Mouse (Mus musculus) left cerebral cortex, postnatal 10 days (tissue): ENCODE results near the gene Golph3l. TPM values are rescaled to one million over a fixed set of nuclear protein-coding genes. Genes with fewer than 3 reads are reported as not detected.
"Not testable (repeated sequence)": the region's sequence is repeated elsewhere in the genome, so short reads cannot be mapped to it uniquely, and the experiment has no call there.

Experiments
- DNase-seq, 2 experiments: peaks; one replicate each; pipeline ENCODE4 v3.0.0; 2021 to 2022; ENCODE audit warnings: low spot score in 2 of 2, mixed read lengths in 1 of 2; ENCODE audit errors: extremely low spot score in 1 of 2
- intact Hi-C: fragments of 180-260 bp; cut with DNase I; formaldehyde crosslinking; loops from one replicate; pipeline ENCODE4 v1.15.1; 2025
- total RNA-seq, 2 experiments: library from RNA; stranded (reverse); gene quantifications; 2 replicates each; pipeline ENCODE4 v1.2.3; 2021

Golph3l gene
- total RNA-seq, 2 experiments from 2014 or later: 16.3 to 19.5 TPM

DNA sequence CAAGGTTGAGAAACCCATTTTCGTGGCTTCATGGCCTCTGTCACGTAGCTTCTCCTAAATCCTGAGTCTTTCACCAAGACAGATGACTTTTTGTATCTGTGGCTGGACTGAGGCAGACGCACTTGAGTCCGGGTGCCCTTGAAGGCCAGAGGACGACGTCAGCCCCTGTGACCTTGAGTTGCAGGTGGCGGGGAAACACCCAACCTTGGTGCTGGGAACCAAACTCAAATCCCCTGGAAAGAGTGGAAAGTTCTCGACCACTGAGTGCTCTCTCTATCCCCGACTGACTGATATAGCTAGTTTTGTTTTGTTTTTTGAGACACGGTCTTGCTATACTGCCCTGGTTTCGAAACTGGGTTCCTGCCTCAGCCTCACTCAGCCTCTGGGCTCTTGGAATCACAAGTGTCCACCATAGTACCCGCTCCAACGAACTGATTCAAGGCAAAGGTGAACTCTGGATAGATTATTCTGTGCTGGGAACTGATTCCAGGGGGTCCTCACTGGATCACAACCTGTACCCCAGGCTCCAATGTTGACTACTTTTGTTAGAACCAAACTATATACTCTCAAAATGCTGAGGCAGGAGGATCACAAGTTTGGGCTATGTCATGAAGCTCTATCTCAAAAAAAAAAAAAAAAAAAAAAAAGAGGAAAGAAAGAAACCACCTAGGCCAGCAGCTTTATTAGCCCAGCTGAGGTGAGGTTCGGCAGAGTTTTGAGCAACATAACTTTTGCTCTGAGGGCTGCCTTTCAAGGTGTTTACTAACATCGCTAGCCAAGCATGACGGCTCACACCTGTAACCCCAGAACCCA lies 62.9 kb downstream of the Golph3l start:
- intact Hi-C loops: no loop called here
- no peak for DNase-seq

DNA sequence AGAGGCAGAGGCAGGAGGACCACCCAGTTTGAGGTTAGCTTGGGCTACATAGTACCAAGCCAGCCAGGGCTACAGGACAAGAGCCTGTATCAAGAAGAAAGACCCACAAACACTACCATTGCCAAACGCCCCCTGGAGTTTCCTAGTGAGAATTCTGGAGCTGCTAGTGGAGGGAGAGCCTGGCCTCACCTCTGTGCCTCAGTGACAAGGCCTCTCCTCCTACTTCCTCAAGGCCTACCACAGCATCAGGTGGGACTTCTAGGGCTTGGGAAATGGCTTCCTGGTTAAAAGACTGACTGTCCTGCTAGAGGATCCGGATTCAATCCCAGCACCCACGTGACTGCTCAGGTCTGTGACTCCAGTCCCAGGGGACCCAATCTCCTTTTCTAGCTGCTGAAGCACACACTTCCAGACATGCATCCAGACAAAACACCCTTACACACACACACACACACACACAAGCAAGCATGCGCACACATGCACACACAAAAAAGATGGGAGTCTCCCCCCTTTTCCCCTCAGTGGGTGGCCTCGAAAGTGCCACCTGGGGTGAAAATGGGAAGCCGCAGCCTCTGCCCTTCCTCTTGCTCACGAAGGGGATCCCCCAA lies 63.6 kb downstream of the Golph3l start:
- intact Hi-C loops: no loop called here
- DNase-seq: no peak

DNA sequence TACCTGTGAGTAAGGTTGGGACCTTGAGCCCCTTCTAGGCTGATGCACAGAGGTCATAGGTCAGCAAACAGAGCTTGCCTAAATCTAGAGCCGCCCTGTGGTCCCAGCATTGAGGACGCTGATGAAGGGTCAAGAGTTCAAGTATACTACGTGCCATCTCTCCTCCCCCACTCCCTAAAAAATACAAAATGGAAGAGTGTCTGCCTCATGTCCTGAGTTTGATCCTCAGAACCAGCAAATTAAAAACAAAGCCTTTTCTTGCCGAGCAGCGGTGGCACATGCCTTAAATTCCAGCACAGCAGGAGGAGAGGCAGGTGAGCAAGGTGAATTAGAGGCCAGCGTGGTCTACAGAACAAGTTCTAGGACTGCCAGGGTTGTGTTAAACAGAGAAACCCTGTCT lies 64.1 kb downstream of the Golph3l start:
- intact Hi-C loops: no loop called here
- DNase-seq: no peak

DNA sequence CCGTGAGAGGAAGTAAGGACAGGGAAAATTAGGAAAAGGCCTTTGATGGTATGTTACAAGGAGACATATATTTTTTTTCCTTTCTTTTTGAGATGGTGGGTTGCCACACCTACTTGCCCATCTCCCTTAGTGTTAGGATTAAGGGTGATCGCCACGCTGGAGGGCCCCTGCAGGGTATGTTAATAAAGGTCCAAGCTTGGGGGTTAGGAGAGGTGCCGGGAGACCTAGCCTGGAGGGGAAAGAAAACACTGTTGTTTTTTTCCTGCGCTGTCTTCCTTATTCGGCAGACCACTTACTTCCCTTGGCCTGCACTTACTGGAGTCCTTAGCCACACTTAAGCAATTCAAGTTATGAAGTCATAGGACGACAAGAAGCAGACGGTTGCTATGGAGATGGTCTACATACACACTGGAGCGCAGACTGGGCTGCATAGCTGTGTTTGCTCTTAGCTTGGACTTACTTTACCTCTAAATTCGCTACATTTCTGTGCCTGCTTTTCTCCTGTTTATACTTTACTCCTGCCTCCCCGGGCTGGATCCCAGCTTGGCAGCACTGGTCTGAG lies 64.8 kb downstream of the Golph3l start:
- intact Hi-C loops: no loop called here
- DNase-seq: peak in 1 of 2 experiments; percentile 29

DNA sequence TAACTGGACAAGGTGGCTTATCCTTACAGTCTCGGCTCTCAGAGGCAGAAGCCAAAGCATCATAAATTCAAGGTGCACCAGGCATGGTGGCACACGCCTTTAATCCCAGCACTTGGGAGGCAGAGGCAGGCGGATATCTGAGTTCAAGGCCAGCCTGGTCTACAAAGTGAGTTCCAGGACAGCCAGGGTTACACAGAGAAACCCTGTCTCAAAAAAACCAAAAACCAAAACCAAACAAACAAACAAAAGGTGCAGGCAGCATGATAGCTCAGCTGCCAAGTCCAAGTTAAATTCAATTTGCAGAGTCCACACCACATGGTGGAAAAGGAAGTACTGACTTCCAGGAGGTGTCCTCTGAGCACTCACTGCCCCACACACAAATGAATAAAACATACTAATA lies 65.6 kb downstream of the Golph3l start:
- intact Hi-C loops, DNase-seq: not testable (repeated sequence)

DNA sequence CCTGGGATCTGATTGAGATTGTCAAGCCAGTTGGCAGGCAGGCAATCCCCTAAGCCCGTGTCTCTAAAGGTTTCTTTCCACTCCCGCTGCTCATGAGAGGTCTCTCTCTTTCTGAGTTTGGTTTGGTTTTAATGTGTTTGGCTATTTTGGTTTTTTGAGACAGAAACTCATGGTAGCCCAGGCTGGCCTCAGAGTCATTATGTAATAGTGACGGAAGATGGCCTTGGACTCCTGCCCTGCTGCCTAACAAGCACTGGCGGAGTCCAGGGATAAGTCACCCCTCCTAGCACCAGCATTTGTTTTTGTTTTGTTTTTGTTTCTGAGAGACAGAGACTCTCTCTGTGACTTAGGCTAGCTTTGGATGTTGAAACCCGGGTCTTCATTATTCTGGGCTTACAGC lies 66.7 kb downstream of the Golph3l start:
- no peak for DNase-seq
- intact Hi-C loops: no loop called here

DNA sequence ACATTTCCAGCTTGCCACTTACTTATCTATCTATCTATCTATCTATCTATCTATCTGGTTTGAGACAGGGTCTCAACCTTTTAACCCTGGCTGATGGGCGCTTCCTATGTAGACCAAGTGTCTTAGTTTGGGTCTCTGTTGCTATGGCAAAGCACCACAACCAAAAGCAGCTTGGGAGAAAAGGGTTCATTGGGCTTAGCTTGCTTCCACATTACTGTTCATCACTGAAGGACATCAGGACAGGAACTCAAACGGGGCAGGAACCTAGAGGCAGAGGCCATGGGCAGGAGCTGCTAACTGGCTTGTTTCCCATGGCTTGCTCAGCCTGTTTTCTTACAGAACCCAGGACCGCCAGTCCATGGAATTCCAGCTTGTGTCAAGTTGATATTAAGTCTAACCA lies 68.4 kb downstream of the Golph3l start:
- no peak for DNase-seq
- intact Hi-C loops: no loop called here

DNA sequence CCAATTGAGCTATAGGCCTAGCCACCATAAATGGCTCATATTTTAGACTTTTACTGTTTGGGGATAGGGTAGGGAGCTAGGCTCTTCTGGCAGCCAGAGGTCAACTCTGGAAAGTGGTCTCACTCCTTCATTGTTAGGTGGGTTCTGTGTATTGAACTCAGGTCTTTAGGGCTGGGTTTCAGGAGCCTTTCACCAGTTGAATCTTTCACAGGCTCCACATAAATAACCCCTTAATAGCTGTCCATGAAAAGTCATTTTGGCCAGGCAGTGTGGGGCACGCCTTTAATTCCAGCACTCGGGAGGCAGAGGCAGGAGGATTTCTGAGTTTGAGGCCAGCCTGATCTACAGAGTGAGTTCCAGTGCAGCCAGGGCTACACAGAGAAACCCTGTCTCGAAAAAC lies 69.0 kb downstream of the Golph3l start:
- intact Hi-C loops: no loop called here
- DNase-seq: no peak

DNA sequence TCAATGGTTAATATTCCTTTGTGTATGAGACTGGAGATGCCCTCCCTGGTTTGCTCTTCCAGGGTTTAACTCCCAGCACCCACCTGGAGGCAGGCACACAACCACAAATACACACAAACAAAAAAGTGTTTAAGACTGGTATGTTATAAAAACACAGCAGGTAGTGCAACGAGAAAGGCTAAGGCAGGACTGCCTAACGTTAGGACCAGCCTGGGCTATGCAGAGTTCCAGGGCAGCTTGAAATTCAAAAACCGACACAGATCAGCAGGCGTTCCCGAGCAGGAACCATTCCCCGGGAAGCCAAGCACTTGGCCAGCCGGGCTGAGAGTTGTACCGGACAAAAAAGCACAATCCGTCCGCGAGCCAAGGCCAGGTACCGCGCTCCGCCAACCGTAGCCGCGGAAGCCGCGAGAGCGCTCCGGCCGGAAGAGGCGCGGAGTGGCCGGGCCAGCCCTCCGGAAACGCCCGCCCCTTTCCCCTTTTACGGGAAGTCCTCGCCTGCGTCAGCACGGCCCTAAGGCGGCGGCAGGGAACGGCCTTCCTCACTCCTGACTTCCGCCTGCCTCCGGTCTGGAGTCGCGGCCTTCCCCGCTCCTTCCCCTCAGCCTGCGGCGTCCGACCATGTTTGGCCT lies 69.6 kb downstream of the Golph3l start, which contains the start of gene Mcl1:
Gene Mcl1 (plus strand): TSS at position 553 of the 632 bp plus-strand sequence.
- intact Hi-C loops: no loop called here

DNA sequence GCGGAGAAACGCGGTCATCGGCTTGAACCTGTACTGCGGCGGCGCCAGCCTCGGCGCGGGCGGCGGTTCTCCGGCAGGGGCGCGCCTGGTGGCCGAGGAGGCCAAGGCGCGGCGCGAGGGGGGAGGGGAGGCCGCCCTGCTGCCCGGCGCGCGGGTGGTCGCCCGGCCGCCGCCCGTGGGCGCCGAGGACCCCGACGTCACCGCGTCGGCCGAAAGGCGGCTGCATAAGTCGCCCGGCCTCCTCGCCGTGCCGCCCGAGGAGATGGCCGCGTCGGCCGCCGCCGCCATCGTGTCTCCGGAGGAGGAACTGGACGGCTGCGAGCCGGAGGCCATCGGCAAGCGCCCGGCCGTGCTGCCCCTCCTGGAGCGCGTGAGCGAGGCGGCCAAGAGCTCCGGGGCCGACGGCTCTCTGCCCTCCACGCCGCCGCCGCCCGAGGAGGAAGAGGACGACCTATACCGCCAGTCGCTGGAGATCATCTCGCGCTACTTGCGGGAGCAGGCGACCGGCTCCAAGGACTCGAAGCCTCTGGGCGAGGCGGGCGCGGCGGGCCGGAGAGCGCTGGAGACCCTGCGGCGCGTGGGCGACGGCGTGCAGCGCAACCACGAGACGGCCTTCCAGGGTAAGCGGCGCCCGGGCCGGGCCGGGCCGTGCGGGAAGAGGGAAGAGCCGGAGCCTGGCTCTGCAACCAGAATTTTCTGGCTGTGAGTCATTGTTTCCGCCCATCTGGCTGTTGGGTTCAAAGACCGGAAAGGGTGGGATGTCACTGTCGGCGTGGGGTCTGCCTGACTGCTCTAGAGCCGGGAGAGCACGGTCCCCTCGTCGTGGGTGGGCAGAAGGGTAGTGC lies 70.4 kb downstream of the Golph3l start:
- intact Hi-C loops: no loop called here
- DNase-seq: peak; percentile 40 to 90

More for the DNA sequence above, 69.6 kb downstream of the Golph3l start, which contains the start of gene Mcl1:
- DNase-seq: peak; percentile 90 to 98

DNA sequence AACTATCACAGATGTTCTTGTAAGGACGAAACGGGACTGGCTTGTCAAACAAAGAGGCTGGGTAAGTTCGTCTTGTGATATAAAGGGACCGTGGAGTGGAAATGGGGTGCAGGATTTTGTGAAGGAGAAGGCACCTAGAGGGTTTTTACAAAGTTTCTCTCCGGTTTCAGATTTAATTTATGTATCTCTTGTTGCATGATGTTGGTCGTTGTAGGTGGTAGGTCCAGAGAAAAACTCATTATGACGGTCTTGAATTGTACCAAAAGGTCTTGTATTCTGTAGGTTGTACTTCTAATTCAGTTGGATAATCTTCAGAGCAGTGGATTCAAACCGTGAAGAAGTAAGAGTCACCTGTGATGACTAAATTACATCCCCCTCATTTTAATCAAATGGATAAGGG lies 71.2 kb downstream of the Golph3l start:
- no peak for DNase-seq
- intact Hi-C loops: no loop called here

DNA sequence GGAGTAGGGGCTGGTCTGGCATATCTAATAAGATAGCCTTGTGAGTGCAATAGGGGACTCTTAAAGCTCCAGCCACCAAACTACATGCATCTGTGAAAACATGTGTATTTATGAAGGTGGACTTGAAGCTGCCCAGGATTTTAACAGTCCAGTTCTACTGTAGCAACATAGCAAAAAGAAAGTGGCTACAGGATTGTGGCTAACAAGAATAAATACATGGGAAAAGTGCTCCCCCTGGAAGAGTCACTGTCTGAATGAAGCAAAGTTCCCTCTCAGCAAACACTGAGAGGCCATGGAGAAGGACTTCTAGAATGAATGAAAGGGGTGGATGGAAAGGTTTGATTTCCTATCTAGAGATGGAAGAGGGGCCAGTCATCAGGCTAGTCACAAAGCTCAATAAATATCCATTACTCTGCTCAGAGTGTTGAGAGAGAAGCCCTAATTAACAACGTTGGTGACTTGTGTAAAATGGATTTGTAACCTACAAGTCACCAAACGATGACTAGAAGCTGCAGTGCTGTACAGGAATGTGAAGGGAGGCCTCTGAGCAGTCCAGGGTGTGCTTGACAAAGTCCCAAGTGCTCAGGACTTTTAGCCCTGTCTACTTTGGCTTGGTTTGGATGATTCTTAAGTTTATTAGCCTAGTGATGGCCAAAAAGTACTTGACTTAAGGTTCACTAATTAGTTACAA lies 72.2 kb downstream of the Golph3l start:
- intact Hi-C loops: no loop called here

DNA sequence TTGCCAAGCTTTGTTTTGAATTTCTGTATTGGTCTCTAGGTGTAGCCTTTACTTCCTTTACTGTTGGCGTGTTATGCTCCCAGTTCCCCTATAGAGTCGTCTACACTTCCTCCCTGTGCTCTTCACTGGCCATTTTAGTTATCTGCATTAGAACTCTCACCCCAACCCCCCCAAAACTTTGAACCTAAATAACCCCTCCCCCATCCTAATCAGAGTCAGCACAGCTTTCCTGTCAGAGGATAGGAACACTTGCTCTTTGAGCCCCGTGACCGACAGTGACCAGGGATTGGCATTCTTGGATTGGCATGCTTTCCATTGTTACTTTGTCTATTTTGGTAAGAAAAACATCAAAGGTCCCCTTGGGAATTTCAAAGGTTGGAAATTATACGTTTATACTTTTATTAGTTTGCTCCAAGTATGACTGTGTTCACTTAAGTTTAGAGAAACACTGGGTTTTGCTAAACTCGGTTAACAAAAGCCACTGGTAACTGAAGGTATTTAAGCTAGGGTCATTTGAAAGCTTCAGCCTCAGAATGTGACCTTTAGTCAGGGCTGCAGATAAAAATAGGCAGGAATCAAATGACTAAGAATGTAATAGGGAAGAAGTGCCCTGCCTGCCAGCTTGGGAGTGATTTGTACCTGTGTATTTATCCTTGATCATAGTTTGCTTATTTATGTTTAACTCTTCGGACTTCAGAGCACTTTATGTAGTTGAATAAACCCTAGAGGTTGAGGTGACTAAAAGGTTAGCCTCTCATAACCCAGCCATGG lies 73.4 kb downstream of the Golph3l start:
- intact Hi-C loops: no loop called here
- no peak for DNase-seq

More for the DNA sequence above, 72.2 kb downstream of the Golph3l start:
- DNase-seq: no peak

DNA sequence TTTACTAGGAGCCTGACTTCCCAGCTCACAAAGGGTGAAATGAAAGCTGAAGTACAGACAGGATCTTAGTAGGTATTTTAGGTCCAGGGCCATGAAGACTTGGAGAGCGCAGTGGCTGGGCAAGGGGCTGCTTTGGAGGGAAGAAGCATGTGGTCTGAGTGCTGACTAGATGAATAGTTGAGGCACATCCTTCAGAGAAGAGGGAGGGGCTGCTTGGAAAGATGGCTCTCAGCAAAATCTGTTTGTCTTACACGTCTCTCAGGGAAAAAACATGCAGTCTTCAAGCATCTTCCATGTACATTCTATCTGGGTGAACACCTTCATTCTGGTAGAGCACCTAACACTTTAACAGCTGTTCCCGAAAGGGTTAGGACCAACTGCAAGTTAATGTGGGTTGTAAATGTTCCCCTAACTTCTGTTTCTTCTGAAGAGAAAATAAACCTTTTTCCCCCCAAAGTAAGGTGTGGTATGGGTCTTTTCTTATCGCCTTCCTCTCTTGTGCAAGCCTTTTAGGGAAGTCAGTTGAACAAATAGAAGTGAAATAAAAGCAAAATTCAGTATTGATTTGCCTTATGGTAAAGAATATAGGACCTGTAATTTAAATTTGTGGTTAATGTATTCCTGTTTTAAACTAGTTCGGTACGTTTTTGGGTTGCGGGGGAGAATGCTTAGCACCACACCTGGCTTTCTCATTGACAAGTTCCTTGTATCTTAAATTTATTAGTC lies 74.2 kb downstream of the Golph3l start:
- no peak for DNase-seq
- intact Hi-C loops: no loop called here

DNA sequence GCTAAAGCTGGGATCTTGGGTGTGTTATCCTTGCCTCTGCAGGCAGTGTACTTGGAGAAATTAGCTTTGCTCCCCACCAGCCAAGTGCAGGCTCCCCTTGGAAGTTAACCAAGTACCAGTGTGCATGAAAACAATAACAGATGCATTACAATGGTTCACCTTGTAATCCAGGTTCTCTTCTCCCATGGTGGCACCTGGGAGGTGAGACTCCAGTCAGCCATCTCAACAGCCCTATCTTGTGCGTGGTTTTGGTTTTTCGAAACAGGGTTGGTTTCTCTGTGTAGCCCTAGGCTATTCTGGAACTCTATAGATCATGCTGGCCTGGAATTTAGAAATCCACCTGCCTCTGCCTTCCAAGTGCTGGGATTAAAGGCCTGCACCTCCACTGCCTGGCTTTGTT lies 74.8 kb downstream of the Golph3l start:
- DNase-seq: no peak
- intact Hi-C loops: no loop called here

DNA sequence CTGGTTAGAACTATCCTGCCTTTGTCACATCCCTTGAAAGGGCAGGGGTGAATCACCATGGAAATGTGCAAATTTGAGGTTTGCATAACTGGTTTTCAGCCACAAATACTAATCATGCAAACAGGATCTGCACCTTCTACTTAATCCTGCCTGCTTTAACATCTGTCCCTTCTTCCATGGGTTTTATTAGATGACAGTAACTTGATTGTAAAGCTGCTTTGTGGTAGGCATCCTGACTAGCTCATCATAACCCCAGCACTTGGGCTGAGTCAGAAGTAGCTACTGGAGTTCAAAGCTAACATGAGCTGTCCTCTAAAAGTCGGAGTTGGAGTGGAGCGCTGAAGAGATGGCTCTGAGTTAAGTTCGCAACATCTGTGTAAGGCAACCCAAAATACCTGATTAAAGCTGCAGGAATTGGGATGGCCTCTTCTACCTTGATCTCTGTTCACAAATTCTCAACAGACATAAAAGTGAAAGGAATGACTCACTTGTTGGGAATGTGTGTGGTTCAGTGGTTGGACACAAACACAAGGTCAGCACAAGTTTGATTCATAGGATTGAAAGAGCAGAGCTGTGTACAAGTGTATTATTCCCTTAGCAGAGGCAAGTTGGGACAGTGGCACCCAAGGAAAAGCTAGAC lies 75.4 kb downstream of the Golph3l start:
- DNase-seq: no peak

More for the DNA sequence above, 75.4 kb downstream of the Golph3l start:
- intact Hi-C loops: no loop called here
